Mouse (Mus musculus) lung, postnatal 4 days (tissue): ENCODE data around the gene Arl3.

Experiments
- DNase-seq, 2 experiments: peaks; one replicate each; pipeline ENCODE4 v3.0.0; 2021

Arl3 gene

GRCm38 (mm10) chr19:46516667-46517528 lies 56.1 kb downstream of the Arl3 start:
- DNase-seq, result peak; percentile 19 to 38

DNA sequence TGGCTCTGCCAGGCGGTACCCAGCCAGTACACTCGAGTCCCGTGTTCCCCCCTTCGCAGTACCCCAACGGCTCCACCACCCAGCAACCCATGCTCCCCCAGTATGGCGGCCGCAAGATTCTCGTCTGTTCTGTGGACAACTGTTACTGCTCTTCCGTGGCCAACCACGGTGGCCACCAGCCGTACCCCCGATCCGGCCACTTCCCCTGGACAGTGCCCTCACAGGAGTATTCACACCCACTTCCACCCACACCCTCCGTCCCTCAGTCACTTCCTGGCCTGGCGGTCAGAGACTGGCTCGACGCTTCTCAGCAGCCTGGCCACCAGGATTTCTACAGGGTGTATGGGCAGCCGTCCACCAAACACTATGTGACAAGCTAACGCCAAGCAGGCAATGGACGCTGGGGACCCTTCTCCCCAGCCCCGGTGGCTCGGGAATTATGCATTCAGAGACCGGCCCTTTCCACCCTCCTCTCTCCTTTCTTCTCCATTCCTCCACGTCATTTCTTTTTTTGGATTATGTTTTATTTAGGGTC lies 57.6 kb downstream of the Arl3 start:
- peak; percentile 12 to 29 for DNase-seq

GRCm38 (mm10) chr19:46514387-46514786 lies 58.6 kb downstream of the Arl3 start:
- no peak for DNase-seq

GRCm38 (mm10) chr19:46511263-46511662 lies 61.7 kb downstream of the Arl3 start:
- peak; percentile 70 to 77 for DNase-seq

- peak in 1 of 2 experiments; percentile 56 for DNase-seq
Observed at GRCm38 (mm10) chr19:46510824-46511223, 62.2 kb downstream of the Arl3 start.

- DNase-seq, result peak in 1 of 2 experiments; percentile 23
Observed at GRCm38 (mm10) chr19:46510401-46510800, 62.6 kb downstream of the Arl3 start.

DNA sequence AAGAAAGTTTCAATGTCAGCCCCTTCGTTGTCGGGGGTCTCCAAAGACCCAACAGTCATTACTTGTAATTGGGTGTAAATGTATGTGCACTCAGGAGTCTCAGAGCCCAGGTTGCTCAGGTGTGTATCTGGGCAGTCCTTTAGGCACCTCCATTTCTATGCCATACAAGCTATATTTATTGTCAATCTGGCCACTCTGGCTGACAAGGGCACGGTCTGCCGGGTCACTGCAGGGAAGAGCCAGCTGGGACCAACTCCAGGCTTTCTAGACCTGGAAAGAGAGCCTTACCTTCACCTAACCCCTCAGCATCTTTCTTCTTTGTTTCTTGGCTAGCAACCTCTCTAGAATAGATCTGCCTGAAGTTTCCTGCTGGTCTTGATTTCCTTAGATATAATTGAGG lies 63.3 kb downstream of the Arl3 start:
- DNase-seq, result no peak

DNA sequence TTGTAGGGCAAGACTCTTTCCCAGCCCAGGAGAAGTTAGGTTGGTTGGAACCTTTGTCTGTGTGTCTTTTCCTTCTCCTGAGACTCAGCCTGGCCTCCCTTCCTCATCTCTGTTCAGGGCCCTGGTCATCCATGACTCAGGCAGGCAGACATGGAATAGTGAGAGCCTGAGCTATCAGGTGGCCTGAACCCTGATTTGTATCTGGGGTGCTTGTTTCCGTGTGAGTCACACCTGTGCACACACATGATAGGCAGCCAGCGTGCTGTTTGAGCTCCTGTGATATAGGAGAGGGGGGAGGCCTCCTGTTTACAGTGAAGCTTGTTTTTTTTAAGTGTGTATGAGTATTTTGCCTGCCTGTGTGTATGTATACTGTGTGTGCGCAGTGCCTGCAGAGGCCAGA lies 63.8 kb downstream of the Arl3 start:
- peak in 1 of 2 experiments; percentile 27 for DNase-seq

DNA sequence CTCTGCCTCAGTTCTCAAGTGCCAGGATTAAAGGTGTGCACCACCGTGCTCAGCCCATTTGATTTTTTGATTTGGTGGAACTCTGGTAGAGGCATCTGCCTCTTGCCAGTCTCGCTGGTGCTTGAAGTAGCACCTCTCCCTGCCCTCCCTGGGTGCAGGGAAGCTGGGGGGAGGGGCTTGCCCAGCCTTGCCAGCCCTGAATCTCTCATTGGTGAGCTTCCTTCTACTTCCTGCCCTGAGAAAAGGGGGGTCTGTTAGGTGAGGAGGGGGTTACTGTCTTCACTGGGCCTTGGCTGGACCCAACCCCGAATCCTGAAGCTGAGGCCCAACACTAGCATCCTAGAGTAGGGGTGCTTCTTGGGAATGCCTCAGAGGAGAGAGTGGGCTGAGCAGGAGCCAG lies 64.3 kb downstream of the Arl3 start:
- peak in 1 of 2 experiments; percentile 36 for DNase-seq

DNA sequence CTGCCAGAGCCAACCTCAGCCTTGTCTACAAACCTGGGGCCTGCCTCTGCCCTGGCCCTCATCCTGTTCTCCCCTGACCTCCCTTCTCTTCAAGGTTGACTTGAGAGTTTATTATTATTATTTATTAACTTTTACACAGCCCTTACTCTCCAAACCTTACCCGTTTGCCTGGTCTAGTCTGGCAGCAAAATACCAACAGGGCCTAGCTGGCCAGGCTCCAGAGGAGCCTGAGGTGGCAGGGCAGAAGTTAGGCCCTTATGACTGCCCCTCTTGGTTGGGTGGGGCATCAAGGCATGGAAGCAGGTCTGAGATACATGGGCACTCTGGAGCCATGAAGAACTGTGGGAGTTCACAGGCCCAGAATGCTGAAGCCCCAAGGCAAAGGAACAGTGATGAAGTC lies 65.2 kb downstream of the Arl3 start:
- DNase-seq, result peak; percentile 26 to 66

GRCm38 (mm10) chr19:46507181-46507581 lies 65.8 kb downstream of the Arl3 start:
- peak in 1 of 2 experiments; percentile 26 for DNase-seq

DNA sequence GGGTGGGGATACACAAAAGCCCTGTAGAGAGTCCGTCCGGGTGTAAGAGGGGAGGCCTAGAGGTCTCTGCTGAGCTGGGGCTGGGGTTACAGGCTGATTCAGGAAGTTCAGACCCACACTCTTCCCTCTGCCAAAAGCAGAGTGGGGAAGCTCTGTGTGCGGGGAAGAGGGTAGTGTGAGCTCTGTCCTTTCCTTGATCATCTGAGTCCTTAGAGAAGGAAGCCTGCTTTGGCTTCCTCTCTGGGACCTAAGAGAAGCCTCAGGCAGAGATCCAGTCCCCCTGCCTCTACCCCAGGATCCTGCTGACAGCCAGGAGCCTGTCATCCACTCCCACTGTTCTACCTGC lies 66.7 kb downstream of the Arl3 start:
- DNase-seq, result peak in 1 of 2 experiments; percentile 19

- peak in 1 of 2 experiments; percentile 73 for DNase-seq
Observed at GRCm38 (mm10) chr19:46505646-46506371, 67.2 kb downstream of the Arl3 start.

- DNase-seq, result peak; percentile 51 to 68
Observed at GRCm38 (mm10) chr19:46504822-46505417, 68.1 kb downstream of the Arl3 start.

- DNase-seq, result peak in 1 of 2 experiments; percentile 79
Observed at GRCm38 (mm10) chr19:46504085-46504552, 68.9 kb downstream of the Arl3 start.

DNA sequence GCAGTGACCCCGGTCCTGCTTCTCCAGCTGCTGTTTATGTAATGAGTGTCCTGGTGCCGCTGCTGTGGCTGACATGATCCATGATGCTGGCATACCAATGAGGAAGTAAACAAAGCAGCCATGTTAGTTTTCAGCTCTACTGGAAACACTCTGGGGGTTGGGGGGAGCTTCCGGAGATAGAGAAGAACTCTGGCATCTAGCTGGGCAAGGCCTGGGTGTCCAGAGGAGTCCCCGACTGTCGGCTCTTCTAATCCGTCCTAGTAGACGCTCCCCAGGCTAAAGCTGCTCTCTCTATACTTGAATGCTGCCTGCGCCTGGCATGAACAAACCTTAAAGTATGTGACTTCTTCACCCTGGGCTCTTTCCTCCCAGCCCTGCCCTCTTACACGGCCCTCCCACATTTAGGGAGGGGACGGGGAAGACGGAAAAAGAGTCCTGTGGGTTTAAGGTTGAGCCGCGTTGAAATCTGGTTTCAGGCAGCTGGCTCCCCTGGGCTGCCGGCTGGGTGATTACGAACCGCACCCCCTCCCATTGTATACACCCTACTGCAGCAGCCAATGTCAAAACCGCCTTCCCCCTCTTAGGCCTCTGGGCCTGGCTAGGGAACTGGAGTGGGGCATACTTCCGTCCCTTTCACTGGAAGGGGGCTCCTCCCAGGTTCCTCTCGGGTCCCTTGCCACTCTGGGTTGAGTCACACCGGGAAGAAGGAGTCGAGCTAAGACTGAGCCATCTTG lies 69.5 kb downstream of the Arl3 start:
- DNase-seq, result peak; percentile 86 to 94

DNA sequence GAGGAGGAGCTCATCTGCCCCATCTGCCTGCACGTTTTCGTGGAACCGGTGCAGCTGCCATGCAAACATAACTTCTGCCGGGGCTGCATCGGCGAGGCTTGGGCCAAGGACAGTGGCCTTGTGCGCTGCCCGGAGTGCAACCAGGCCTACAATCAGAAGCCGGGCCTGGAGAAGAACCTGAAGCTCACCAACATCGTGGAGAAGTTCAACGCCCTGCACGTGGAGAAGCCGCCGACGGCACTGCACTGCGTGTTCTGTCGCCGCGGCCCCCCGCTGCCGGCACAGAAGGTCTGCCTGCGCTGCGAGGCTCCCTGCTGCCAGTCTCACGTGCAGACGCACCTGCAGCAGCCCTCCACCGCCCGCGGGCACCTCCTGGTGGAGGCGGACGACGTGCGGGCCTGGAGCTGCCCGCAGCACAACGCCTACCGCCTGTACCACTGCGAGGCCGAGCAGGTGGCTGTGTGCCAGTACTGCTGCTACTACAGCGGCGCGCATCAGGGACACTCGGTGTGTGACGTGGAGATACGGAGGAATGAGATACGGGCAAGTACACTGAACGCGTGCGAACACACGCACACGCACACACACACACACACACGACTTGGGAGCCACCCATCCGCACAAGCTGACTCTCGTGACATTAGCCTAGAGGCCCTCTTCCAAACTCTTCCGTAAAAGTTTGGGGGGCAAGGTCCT lies 70.4 kb downstream of the Arl3 start:
- DNase-seq, result peak; percentile 88 to 92

- DNase-seq, result peak; percentile 86 to 88
Observed at GRCm38 (mm10) chr19:46502069-46502455, 70.9 kb downstream of the Arl3 start.

DNA sequence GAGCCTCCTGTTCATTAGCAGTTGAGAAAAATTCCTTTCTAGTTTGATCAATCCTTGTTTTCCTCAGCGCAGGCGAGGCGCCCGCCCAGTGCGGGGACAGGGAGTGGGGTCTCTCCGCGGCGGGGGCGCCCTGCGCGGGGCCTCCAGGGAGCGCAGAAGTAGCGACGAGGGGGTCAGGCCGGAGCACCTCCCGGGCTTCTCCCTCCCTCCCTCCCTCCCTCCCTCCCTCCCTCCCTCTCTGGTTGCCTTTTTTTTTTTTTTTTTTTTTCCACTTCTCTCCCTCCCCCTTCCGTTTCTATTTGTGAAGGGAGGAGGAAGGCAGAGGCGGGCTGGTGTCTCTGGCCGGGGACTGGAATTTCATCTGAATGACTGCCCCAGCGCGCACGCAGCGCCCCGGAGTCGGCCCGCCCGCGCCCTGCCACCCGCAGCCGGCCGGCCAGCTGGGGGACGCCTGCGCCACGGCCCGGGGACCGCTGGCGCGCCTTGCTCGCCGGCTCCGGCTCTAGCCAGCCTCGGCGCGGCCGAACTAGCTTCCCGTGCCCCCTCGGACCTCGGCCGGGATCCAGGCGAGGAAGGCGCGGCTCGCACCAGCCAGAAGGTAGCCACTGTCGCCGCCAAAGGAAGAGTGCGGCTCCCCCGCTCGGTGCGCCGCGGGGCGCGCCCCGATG lies 71.5 kb downstream of the Arl3 start, which contains the start of gene Trim8:
Trim8 (plus strand) TSS at position 302 of the 668 bp plus-strand sequence.
- peak; percentile 89 to 96 for DNase-seq

DNA sequence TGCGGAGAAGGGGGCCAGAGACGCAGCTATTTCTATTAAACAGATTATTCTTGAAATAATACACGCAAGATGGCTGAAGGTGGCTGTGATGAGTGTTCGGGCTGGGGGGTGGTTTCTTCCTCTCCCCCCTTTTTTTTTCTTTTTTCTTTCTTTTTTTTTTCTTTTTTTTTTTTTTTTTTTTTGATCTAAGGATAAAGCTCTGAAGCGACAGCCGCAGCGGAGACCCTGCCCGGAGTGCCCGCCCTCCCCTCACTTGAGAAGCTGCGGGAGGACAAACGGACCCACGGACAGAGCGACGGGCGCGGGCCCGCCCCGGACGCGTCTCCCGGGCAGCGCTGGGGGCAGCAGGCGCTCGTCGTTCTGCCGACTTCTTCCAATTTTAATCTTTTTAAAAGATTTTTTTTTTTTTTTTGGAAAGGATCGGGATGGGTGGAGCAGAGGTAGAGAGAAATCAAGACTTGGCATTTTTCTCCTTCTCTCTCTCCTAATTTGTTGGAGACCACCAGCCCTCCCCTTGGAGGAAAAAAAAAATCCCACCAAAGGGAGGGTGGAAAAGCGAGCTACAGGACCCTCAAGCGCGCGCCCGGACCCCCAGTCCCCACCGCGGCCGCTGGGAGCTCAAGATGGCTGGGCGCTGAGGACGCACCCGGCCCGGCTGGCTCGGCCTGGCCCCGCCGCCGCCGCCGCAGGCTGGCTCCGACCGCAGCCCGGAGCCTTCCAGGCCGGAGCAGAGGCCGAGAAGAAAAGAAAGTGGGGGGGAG lies 72.2 kb downstream of the Arl3 start:
- peak; percentile 72 to 75 for DNase-seq
